Mouse (Mus musculus) c-Kit-positive CD71-positive TER-119-negative erythroid progenitor cells, embryonic 14.5 days (primary cell): ENCODE measurements at regions not wholly inside any gene's neighbourhood (a gene's known extent, or its start where the extent isn't known, plus 50 kb on each side); places are given as distances from the start of the nearest gene placed in this dataset.

Source experiments
- DNase-seq: peaks from one replicate; pipeline ENCODE4 v3.0.0-alpha.2; 2013; ENCODE audit warnings: low read depth

GRCm38 (mm10) chr14:68973636-68974101, 320.4 kb downstream of the Synb start:
- no peak for DNase-seq

- DNase-seq: peak; percentile 16
Observed at GRCm38 (mm10) chr14:68966758-68967157, 327.3 kb downstream of the Synb start.

GRCm38 (mm10) chr14:68954577-68955460, 339.3 kb downstream of the Synb start:
- no peak for DNase-seq

GRCm38 (mm10) chr14:68945906-68946305, 348.2 kb downstream of the Synb start:
- DNase-seq: no peak

- DNase-seq: no peak
Observed at GRCm38 (mm10) chr14:68945434-68945833, 348.7 kb downstream of the Synb start.

- no peak for DNase-seq
Observed at GRCm38 (mm10) chr14:68941759-68942158, 352.3 kb downstream of the Synb start.

- no peak for DNase-seq
Observed at GRCm38 (mm10) chr14:68941132-68941690, 352.9 kb downstream of the Synb start.

GRCm38 (mm10) chr14:68935303-68935662, 358.8 kb downstream of the Synb start:
- DNase-seq: no peak

- DNase-seq: no peak
Observed at GRCm38 (mm10) chr14:68934611-68935302, 359.3 kb downstream of the Synb start.

- DNase-seq: no peak
Observed at GRCm38 (mm10) chr14:68927814-68928213, 366.3 kb downstream of the Synb start.

GRCm38 (mm10) chr14:68923054-68923453, 371.0 kb downstream of the Synb start:
- no peak for DNase-seq

GRCm38 (mm10) chr14:68922035-68922434, 372.1 kb downstream of the Synb start:
- no peak for DNase-seq

- no peak for DNase-seq
Observed at GRCm38 (mm10) chr14:68918526-68919045, 375.5 kb downstream of the Synb start.

GRCm38 (mm10) chr14:68899921-68900320, 394.2 kb downstream of the Synb start:
- no peak for DNase-seq

GRCm38 (mm10) chr14:68877171-68877570, 416.9 kb downstream of the Synb start:
- DNase-seq: no peak

GRCm38 (mm10) chr14:68861071-68861470, 433.0 kb downstream of the Synb start:
- DNase-seq: no peak

GRCm38 (mm10) chr14:68857948-68858347, 436.2 kb downstream of the Synb start:
- no peak for DNase-seq

GRCm38 (mm10) chr14:68848506-68848905, 445.6 kb downstream of the Synb start:
- DNase-seq: no peak

GRCm38 (mm10) chr14:68847609-68848008, 446.5 kb downstream of the Synb start:
- no peak for DNase-seq

GRCm38 (mm10) chr14:68820241-68820640, 473.9 kb downstream of the Synb start:
- no peak for DNase-seq

GRCm38 (mm10) chr14:68808976-68809375, 485.1 kb downstream of the Synb start:
- no peak for DNase-seq

- no peak for DNase-seq
Observed at GRCm38 (mm10) chr14:68807918-68808317, 486.2 kb downstream of the Synb start.

- no peak for DNase-seq
Observed at GRCm38 (mm10) chr14:68806646-68807045, 487.5 kb downstream of the Synb start.
